Mouse (Mus musculus) heart, embryonic 16.5 days (tissue): ENCODE data around the gene Tmem30c. TPM values are rescaled to one million over a fixed set of nuclear protein-coding genes. Genes with fewer than 3 reads are reported as not detected.

Experiments used
- ATAC-seq: fragments of 200-750 bp; cut with Nextera tagmentation; replicated peaks from 2 replicates; pipeline ENCODE4 v1.8.0; 2017; ENCODE audit warnings: moderate number of reproducible peaks; ENCODE audit not compliant: insufficient read depth, low FRiP score; ENCODE audit errors: extremely low read depth
- H3K27ac ChIP-seq: fragments of 300-500 bp; sonication (generic); 2 replicates; pipeline ENCODE4 v1.5.1; 2014; ENCODE audit warnings: mild to moderate bottlenecking, low read length, control low read depth, moderate library complexity
- H3K27me3 ChIP-seq: fragments of 300-500 bp; sonication (generic); 2 replicates; pipeline ENCODE4 v1.6.1; 2014; ENCODE audit warnings: low read length, mixed read lengths; ENCODE audit not compliant: control insufficient read depth, insufficient read depth
- H3K36me3 ChIP-seq: fragments of 300-500 bp; sonication (generic); 2 replicates; pipeline ENCODE4 v1.6.1; 2014; ENCODE audit not compliant: control insufficient read depth, insufficient read depth
- H3K4me1 ChIP-seq: fragments of 300-500 bp; sonication (generic); 2 replicates; pipeline ENCODE4 v1.6.1; 2014; ENCODE audit warnings: low read length, mixed read lengths; ENCODE audit not compliant: control insufficient read depth, insufficient read depth
- H3K4me2 ChIP-seq: fragments of 300-500 bp; sonication (generic); 2 replicates; pipeline ENCODE4 v1.6.1; 2014; ENCODE audit warnings: low read depth, mild to moderate bottlenecking, control low read depth, low read length
- H3K4me3 ChIP-seq: fragments of 300-500 bp; sonication (generic); 2 replicates; pipeline ENCODE4 v1.5.1; 2014; ENCODE audit warnings: mild to moderate bottlenecking, control low read depth, low read length
- H3K9ac ChIP-seq: fragments of 300-500 bp; sonication (generic); 2 replicates; pipeline ENCODE4 v1.6.1; 2014; ENCODE audit warnings: low read length, control low read depth
- H3K9me3 ChIP-seq: fragments of 300-500 bp; sonication (generic); replicated peaks from 2 replicates; pipeline ENCODE4 v1.6.1; 2016; ENCODE audit warnings: low read length; ENCODE audit not compliant: control insufficient read depth
- WGBS: fragments of 180-500 bp; shearing (Covaris S2); extraction: QIAGEN DNeasy Blood & Tissue Kit; methylation state at CpG from one replicate; pipeline ENCODE4 v1.1.7; 2014; 5-methylcytosine and 5-hydroxymethylcytosine counted together
- polyA plus RNA-seq: library from polyadenylated mRNA; unstranded; fragments of >200 nt; fragmentation: Nextera tagmentation; extraction: Ambion mirVana; gene quantifications from 2 replicates; pipeline ENCODE4 v1.2.1, GENCODE M21; 2015

The Tmem30c gene
- polyA plus RNA-seq, 1 experiment from 2014 or later: not detected

GRCm38 (mm10) chr16:57220361-57220760 is 72.3 kb downstream of the Tmem30c start:
- H3K4me1 ChIP-seq: peaks cover 4% of the 10 kb centered on the region
- ATAC-seq: no peak
- no peak overlapping the region for H3K9ac ChIP-seq
- H3K4me2 ChIP-seq: no peak overlapping the region
- no peak overlapping the region for H3K4me3 ChIP-seq
- WGBS: 90% methylated on average over 6 of the region's 6 CpGs
- no peaks in the 10 kb centered on the region for H3K27me3 ChIP-seq
- no peak overlapping the region for H3K27ac ChIP-seq
- peaks cover 8% of the 10 kb centered on the region for H3K36me3 ChIP-seq
- H3K9me3 ChIP-seq: no peaks in the 10 kb centered on the region

Other genes with a start within 250 kb of the Tmem30c start
- gene Tmem45a2, start 221.5 kb downstream of the Tmem30c start, polyA plus RNA-seq: 0.10 TPM in 1 of 2 replicates, not detected in the other
- 38.1 and 39.0 TPM in 2 replicates for gene Tomm70a, start 171.2 kb downstream of the Tmem30c start, polyA plus RNA-seq
- 46.4 and 47.9 TPM in 2 replicates for gene Nit2, start 125.5 kb downstream of the Tmem30c start, polyA plus RNA-seq
- 17.1 and 20.0 TPM in 2 replicates for gene Tbc1d23, start 61.4 kb downstream of the Tmem30c start, polyA plus RNA-seq
- gene Filip1l, start 60.2 kb upstream of the Tmem30c start, polyA plus RNA-seq: 24.2 and 26.7 TPM in 2 replicates